14 mouse cellular contexts compared by ENCODE assay signal in genomic region chr9:100184081-100184480, GRCm38 (mm10).
"Had no signal": no experiment of that assay in that cellular context is flagged by ENCODE, and none has a peak within 500 bp of the region (broad histone marks: within the 10 kb centered on the region; RNA-seq: fewer than 3 reads in every experiment).

No protein-coding gene starts in this region.

- DNase-seq: kidney, postnatal 4 days; left cerebral cortex, postnatal 4 days; liver, embryonic 13.5 days; lung, adult 2 months; lung, postnatal 14 days; lung, postnatal 4 days; midbrain, embryonic 14.5 days; thymus, adult 2 months; thymus, postnatal 14 days; thymus, postnatal 4 days had no signal

- H3K9me3 ChIP-seq: kidney, embryonic 15.5 days; liver, embryonic 13.5 days had no signal

- H3K4me3 ChIP-seq: kidney, embryonic 15.5 days; limb, embryonic 13.5 days; liver, embryonic 13.5 days had no signal

- H3K36me3 ChIP-seq: kidney, embryonic 15.5 days; limb, embryonic 13.5 days; liver, embryonic 13.5 days had no signal

- H3K9ac ChIP-seq: kidney, embryonic 15.5 days; limb, embryonic 13.5 days; liver, embryonic 13.5 days had no signal

- H3K27ac ChIP-seq: kidney, embryonic 15.5 days; limb, embryonic 13.5 days; liver, embryonic 13.5 days; stomach, postnatal 0 days had no signal

- H3K4me2 ChIP-seq: kidney, embryonic 15.5 days; limb, embryonic 13.5 days; liver, embryonic 13.5 days; midbrain, embryonic 11.5 days had no signal

- H3K4me1 ChIP-seq: kidney, embryonic 15.5 days; limb, embryonic 13.5 days; liver, embryonic 13.5 days had no signal

- H3K27me3 ChIP-seq: kidney, embryonic 15.5 days; limb, embryonic 13.5 days; liver, embryonic 13.5 days had no signal
